Mouse (Mus musculus) lung, postnatal 0 days (tissue): ENCODE results near the gene Tcirg1.

Experiments
- CTCF ChIP-seq: IDR thresholded peaks from 2 replicates; pipeline ENCODE4 v1.5.1; 2016; ENCODE audit warnings: antibody characterized with exemption, mild to moderate bottlenecking
- EP300 ChIP-seq: IDR thresholded peaks from 2 replicates; pipeline ENCODE4 v1.6.1; 2016; ENCODE audit warnings: antibody characterized with exemption, mild to moderate bottlenecking, control low read depth

- TF ChIP-seq CTCF: no peak
- TF ChIP-seq EP300: no peak
Observed at GRCm38 (mm10) chr19:3919928-3920327, 13.0 kb upstream of the Tcirg1 start.
